Mouse (Mus musculus): ENCODE results near the gene Spc24. TPM values are rescaled to one million over a fixed set of nuclear protein-coding genes. Genes with fewer than 3 reads are reported as not detected.

Gene Spc24
- total RNA-seq (2014; fragmentation: Nextera tagmentation) (49.8 and 61.5 TPM in 2 replicates), total RNA-seq (2017) (91.2 and 126 TPM in 2 replicates), polyA plus RNA-seq (2012) (116 and 128 TPM in 2 replicates)

- peaks cover 51% of the 10 kb centered on the region for H3K4me1 ChIP-seq (ENCODE audit: insufficient read depth, low read depth, low read length)
- H3K27me3 ChIP-seq (ENCODE audit: insufficient read depth, low read length), result no peaks in the 10 kb centered on the region
These were observed at the start of gene Spc24 for GRCm38 (mm10) chr9:21760155-21761088. Spc24 (minus strand) TSS chr9:21760303.

GRCm38 (mm10) chr9:21808561-21808960 lies 48.5 kb upstream of the Spc24 start:
- H3K27me3 ChIP-seq (ENCODE audit: insufficient read depth, low read length), result peaks cover 27% of the 10 kb centered on the region
- ATAC-seq (ENCODE audit: extremely low read depth, insufficient number of reproducible peaks, low FRiP score, poor library complexity, severe bottlenecking) (no peak), DNase-seq (ENCODE audit: low spot score) (no peak)
- no peaks in the 10 kb centered on the region for H3K4me1 ChIP-seq (ENCODE audit: insufficient read depth, low read depth, low read length)
- no peak overlapping the region for H3K4me3 ChIP-seq (ENCODE audit: low read depth, low read length)
- H3K9me3 ChIP-seq (replicated peaks), result no peaks in the 10 kb centered on the region
- no peak for TF ChIP-seq POLR2AphosphoS5 (IDR thresholded peaks at IDR 0.05; ENCODE audit: insufficient replicate concordance, low read depth, low read length)
- 0 out of 2 replicates have a peak, but pooled peaks have one; percentile 6 for TF ChIP-seq CTCF (IDR thresholded peaks at IDR 0.05; ENCODE audit: low read depth, low read length)
- H3K36me3 ChIP-seq (replicated peaks), result no peaks in the 10 kb centered on the region

More at GRCm38 (mm10) chr9:21760155-21761088, at the start of gene Spc24:
- peaks cover 37% of the 10 kb centered on the region for H3K36me3 ChIP-seq (replicated peaks)
- TF ChIP-seq CTCF (IDR thresholded peaks at IDR 0.05; ENCODE audit: low read depth, low read length), result 0 out of 2 replicates have a peak, but pooled peaks have one; percentile 10
- no peak for TF ChIP-seq GATA2 (IDR thresholded peaks at IDR 0.05; ENCODE audit: borderline replicate concordance, low read depth, low read length)
- peak; percentile 96 for DNase-seq (ENCODE audit: low spot score)
- H3K4me3 ChIP-seq (ENCODE audit: low read depth, low read length), result peak within 1 kb of the TSS; percentile 89
- peak; percentile 97 for ATAC-seq (ENCODE audit: extremely low read depth, insufficient number of reproducible peaks, low FRiP score, poor library complexity, severe bottlenecking)
- H3K9me3 ChIP-seq (replicated peaks), result no peaks in the 10 kb centered on the region

- peaks cover 28% of the 10 kb centered on the region for H3K27me3 ChIP-seq (ENCODE audit: insufficient read depth, low read length)
- TF ChIP-seq POLR2AphosphoS5 (IDR thresholded peaks at IDR 0.05; ENCODE audit: insufficient replicate concordance, low read depth, low read length), result no peak
- TF ChIP-seq TAL1 (conservative IDR thresholded peaks at IDR 0.05; ENCODE audit: low read depth, low read length), result no peak
- TF ChIP-seq CTCF (IDR thresholded peaks at IDR 0.05; ENCODE audit: low read depth, low read length), result no peak
- no peak for TF ChIP-seq GATA1 (IDR thresholded peaks at IDR 0.05; ENCODE audit: borderline replicate concordance, low read length)
- TF ChIP-seq GATA2 (IDR thresholded peaks at IDR 0.05; ENCODE audit: borderline replicate concordance, low read depth, low read length), result no peak
- no peak overlapping the region for H3K4me3 ChIP-seq (ENCODE audit: low read depth, low read length)
- no peaks in the 10 kb centered on the region for H3K4me1 ChIP-seq (ENCODE audit: insufficient read depth, low read depth, low read length)
- H3K36me3 ChIP-seq (replicated peaks), result no peaks in the 10 kb centered on the region
- DNase-seq (ENCODE audit: low spot score) (no peak), ATAC-seq (ENCODE audit: extremely low read depth, insufficient number of reproducible peaks, low FRiP score, poor library complexity, severe bottlenecking) (no peak)
- H3K9me3 ChIP-seq (replicated peaks), result no peaks in the 10 kb centered on the region
These were observed 46.9 kb upstream of the Spc24 start for GRCm38 (mm10) chr9:21806976-21807375.

GRCm38 (mm10) chr9:21806363-21806762 lies 46.3 kb upstream of the Spc24 start:
- no peaks in the 10 kb centered on the region for H3K36me3 ChIP-seq (replicated peaks)
- no peak for TF ChIP-seq GATA1 (IDR thresholded peaks at IDR 0.05; ENCODE audit: borderline replicate concordance, low read length)
- TF ChIP-seq TAL1 (conservative IDR thresholded peaks at IDR 0.05; ENCODE audit: low read depth, low read length), result no peak
- peaks cover 33% of the 10 kb centered on the region for H3K27me3 ChIP-seq (ENCODE audit: insufficient read depth, low read length)
- H3K9me3 ChIP-seq (replicated peaks), result no peaks in the 10 kb centered on the region
- no peaks in the 10 kb centered on the region for H3K4me1 ChIP-seq (ENCODE audit: insufficient read depth, low read depth, low read length)
- DNase-seq (ENCODE audit: low spot score) (no peak), ATAC-seq (ENCODE audit: extremely low read depth, insufficient number of reproducible peaks, low FRiP score, poor library complexity, severe bottlenecking) (no peak)
- no peak overlapping the region for H3K4me3 ChIP-seq (ENCODE audit: low read depth, low read length)

- H3K27me3 ChIP-seq (ENCODE audit: insufficient read depth, low read length), result peaks cover 33% of the 10 kb centered on the region
- no peak for TF ChIP-seq POLR2AphosphoS5 (IDR thresholded peaks at IDR 0.05; ENCODE audit: insufficient replicate concordance, low read depth, low read length)
- no peak for TF ChIP-seq GATA2 (IDR thresholded peaks at IDR 0.05; ENCODE audit: borderline replicate concordance, low read depth, low read length)
- peak; percentile 65 for TF ChIP-seq CTCF (IDR thresholded peaks at IDR 0.05; ENCODE audit: low read depth, low read length)
- TF ChIP-seq TAL1 (conservative IDR thresholded peaks at IDR 0.05; ENCODE audit: low read depth, low read length), result no peak
- H3K4me1 ChIP-seq (ENCODE audit: insufficient read depth, low read depth, low read length), result no peaks in the 10 kb centered on the region
- H3K36me3 ChIP-seq (replicated peaks), result no peaks in the 10 kb centered on the region
- no peak overlapping the region for H3K4me3 ChIP-seq (ENCODE audit: low read depth, low read length)
- no peaks in the 10 kb centered on the region for H3K9me3 ChIP-seq (replicated peaks)
- ATAC-seq (ENCODE audit: extremely low read depth, insufficient number of reproducible peaks, low FRiP score, poor library complexity, severe bottlenecking) (peak; percentile 49), DNase-seq (ENCODE audit: low spot score) (peak; percentile 76)
These were observed 44.0 kb upstream of the Spc24 start for GRCm38 (mm10) chr9:21803986-21804644.

- Histone ChIP-seq H3K27me3 (ENCODE audit: insufficient read depth, low read length) (peaks cover 57% of the 10 kb centered on the region), H3K9me3 (replicated peaks) (no peaks in the 10 kb centered on the region), H3K4me3 (ENCODE audit: low read depth, low read length) (no peak overlapping the region), H3K36me3 (replicated peaks) (no peaks in the 10 kb centered on the region), H3K4me1 (ENCODE audit: insufficient read depth, low read depth, low read length) (peaks cover 11% of the 10 kb centered on the region)
- DNase-seq (ENCODE audit: low spot score) (no peak), ATAC-seq (ENCODE audit: extremely low read depth, insufficient number of reproducible peaks, low FRiP score, poor library complexity, severe bottlenecking) (no peak)
- TF ChIP-seq GATA2 (IDR thresholded peaks at IDR 0.05; ENCODE audit: borderline replicate concordance, low read depth, low read length) (no peak), POLR2AphosphoS5 (IDR thresholded peaks at IDR 0.05; ENCODE audit: insufficient replicate concordance, low read depth, low read length) (no peak)
These were observed 41.5 kb upstream of the Spc24 start for GRCm38 (mm10) chr9:21801591-21801990.
